7 mouse cellular contexts compared by ENCODE assay signal in the genomic region with DNA sequence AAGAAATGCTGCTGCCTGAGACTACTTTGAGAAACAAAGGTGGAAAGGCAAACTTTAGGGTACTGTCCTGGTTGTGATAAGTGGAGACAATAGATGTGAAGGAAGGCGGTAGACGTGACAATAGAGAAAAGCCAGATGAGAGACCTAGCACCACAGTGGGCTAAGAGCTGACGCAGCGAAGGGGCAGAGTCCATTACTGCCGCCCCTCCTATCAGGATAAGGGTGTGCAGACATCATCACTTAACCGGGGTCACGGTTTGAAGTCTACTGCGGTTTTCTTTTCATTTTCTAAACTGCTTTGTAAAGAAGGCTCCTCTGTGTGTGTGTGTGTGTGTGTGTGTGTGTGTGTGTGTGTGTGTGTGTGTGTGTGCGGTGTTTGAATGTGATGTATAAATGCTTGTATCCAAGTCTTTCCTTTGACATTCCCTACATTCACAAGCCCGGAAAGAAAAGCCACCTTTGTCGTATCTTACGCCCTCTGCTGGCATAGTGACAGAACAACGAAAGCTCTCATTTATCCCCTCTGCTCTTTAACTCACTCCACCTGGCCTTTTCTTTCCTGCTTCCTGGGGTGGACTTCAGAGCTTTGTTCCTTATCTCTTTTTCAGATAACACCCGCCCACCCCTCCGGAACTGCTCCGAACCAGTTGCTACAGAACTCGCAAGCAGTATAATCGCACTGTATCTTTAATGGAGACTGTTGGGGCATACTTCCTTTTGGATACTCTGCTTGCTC. TPM values are rescaled to one million over a fixed set of nuclear protein-coding genes. Genes with fewer than 3 reads are reported as not detected.
A peak's percentile ranks its signal among the peaks of the same experiment; 100 is the strongest.
DNase-seq lines count a peak whose midpoint lies in the region; ATAC-seq and TF ChIP-seq lines count a peak whose summit lies in the region.

No protein-coding gene starts in this region.

- no peak overlapping the region for H3K4me2 ChIP-seq in kidney, embryonic 15.5 days
- no peak overlapping the region for H3K4me2 ChIP-seq in embryonic facial prominence, embryonic 14.5 days (ENCODE audit: low read depth, low read length)

- no peaks in the 10 kb centered on the region for H3K9me3 ChIP-seq in kidney, embryonic 15.5 days (replicated peaks)
- no peaks in the 10 kb centered on the region for H3K9me3 ChIP-seq in embryonic facial prominence, embryonic 14.5 days (ENCODE audit: control insufficient read depth, low read length)

- TF ChIP-seq POLR2A in kidney, adult 2 months (IDR thresholded peaks at IDR 0.05; ENCODE audit: low read depth, low read length), result no peak

- H3K36me3 ChIP-seq in kidney, adult 2 months (ENCODE audit: control insufficient read depth, insufficient read depth, low read length), result no peaks in the 10 kb centered on the region
- H3K36me3 ChIP-seq in kidney, embryonic 15.5 days, result no peaks in the 10 kb centered on the region
- H3K36me3 ChIP-seq in embryonic facial prominence, embryonic 14.5 days (ENCODE audit: control insufficient read depth, insufficient read depth, low read length), result no peaks in the 10 kb centered on the region

- no peak overlapping the region for H3K4me3 ChIP-seq in kidney, adult 2 months (ENCODE audit: insufficient read depth, low read depth, low read length)
- H3K4me3 ChIP-seq in kidney, embryonic 15.5 days (replicated peaks), result no peak overlapping the region
- H3K4me3 ChIP-seq in embryonic facial prominence, embryonic 14.5 days (ENCODE audit: low read depth, low read length), result no peak overlapping the region

- H3K27ac ChIP-seq in kidney, adult 2 months (ENCODE audit: insufficient read depth, low read depth, low read length), result no peak overlapping the region
- H3K27ac ChIP-seq in kidney, embryonic 15.5 days, result no peak overlapping the region
- H3K27ac ChIP-seq in embryonic facial prominence, embryonic 14.5 days (replicated peaks; ENCODE audit: low read depth, low read length), result no peak overlapping the region

- no peaks in the 10 kb centered on the region for H3K4me1 ChIP-seq in kidney, adult 2 months (ENCODE audit: control insufficient read depth, insufficient read depth, low read length)
- no peaks in the 10 kb centered on the region for H3K4me1 ChIP-seq in kidney, embryonic 15.5 days
- H3K4me1 ChIP-seq in embryonic facial prominence, embryonic 14.5 days (ENCODE audit: control insufficient read depth, insufficient read depth, low read length), result no peaks in the 10 kb centered on the region

- H3K9ac ChIP-seq in kidney, embryonic 15.5 days, result no peak overlapping the region
- H3K9ac ChIP-seq in embryonic facial prominence, embryonic 14.5 days (ENCODE audit: low read depth, low read length), result no peak overlapping the region

- ATAC-seq in kidney, embryonic 15.5 days (replicated peaks; ENCODE audit: low FRiP score), result no peak
- no peak for ATAC-seq in embryonic facial prominence, embryonic 14.5 days (ENCODE audit: low read depth)

- no peaks in the 10 kb centered on the region for H3K27me3 ChIP-seq in kidney, adult 2 months (replicated peaks; ENCODE audit: control insufficient read depth, insufficient read depth, low read length)
- H3K27me3 ChIP-seq in kidney, embryonic 15.5 days, result peaks cover 26% of the 10 kb centered on the region
- peaks cover 4% of the 10 kb centered on the region; the same call in 1 of the 2 replicates for H3K27me3 ChIP-seq in embryonic facial prominence, embryonic 14.5 days (replicated peaks; ENCODE audit: control insufficient read depth, insufficient read depth, low read length)

- peak; percentile 16 for DNase-seq in kidney, adult 2 months
- DNase-seq in R1 (ENCODE audit: low read depth, low spot score), result peak; percentile 46
- DNase-seq in embryonic facial prominence, embryonic 14.5 days (ENCODE audit: low spot score), result peak; percentile 12
- peak; percentile 19 to 33 for DNase-seq in kidney, postnatal 36 days
- peak; percentile 2 for DNase-seq in retina, postnatal 7 days (ENCODE audit: low read depth, low spot score)
- DNase-seq in urinary bladder, postnatal 14 days (ENCODE audit: low spot score), result no peak

- TF ChIP-seq CTCF in kidney, adult 2 months (conservative IDR thresholded peaks at IDR 0.05; ENCODE audit: insufficient read depth, insufficient read length, low read depth, low read length), result 0 out of 2 replicates have a peak, but pooled peaks have one; percentile 18

- WGBS in kidney, adult 2 months, result 59% methylated on average over 18 of the region's 18 CpGs
- 57% methylated on average over 17 of the region's 18 CpGs for WGBS in kidney, embryonic 15.5 days
- WGBS in embryonic facial prominence, embryonic 14.5 days, result 49% methylated on average over 18 of the region's 18 CpGs

RNA-seq across cellular contexts. Expression of a gene that starts 17.7 kb away (rescaled TPM):
- polyA plus RNA-seq in kidney, adult 2 months (2012; rRNA removed), result 0.15 TPM in 1 of 2 replicates, not detected in the other
- 0.09 TPM in 1 of 2 replicates, not detected in the other for polyA plus RNA-seq in kidney, embryonic 15.5 days (2015; fragmentation: Nextera tagmentation; extraction: Ambion mirVana)
- polyA plus RNA-seq in embryonic facial prominence, embryonic 14.5 days (2014; fragmentation: Nextera tagmentation; extraction: Ambion mirVana), result 0.21 and 0.22 TPM in 2 replicates
